Mouse (Mus musculus) heart, adult 10 weeks (tissue): ENCODE results near the gene Parl. TPM values are rescaled to one million over a fixed set of nuclear protein-coding genes. Genes with fewer than 3 reads are reported as not detected.

Source experiments
- polyA plus RNA-seq: library from polyadenylated mRNA; stranded (reverse); fragments of 350-450 nt; fragmentation: Illumina TruSeq; extraction: RNeasy Lipid Tissue Mini Kit (QIAGEN cat#74804); gene quantifications from one replicate; pipeline ENCODE4 v1.2.3, GENCODE M21; 2014; ENCODE audit warnings: low read depth, low replicate concordance

Gene Parl
- 68.4 TPM for polyA plus RNA-seq

GRCm38 (mm10) chr16:20301770-20302649 lies at the start of gene Parl:
Gene Parl, minus strand, starts transcription at chr16:20302387.

GRCm38 (mm10) chr16:20325286-20325685 lies 23.1 kb upstream of the Parl start, which contains the start of gene Cyp2ab1:
Gene Cyp2ab1, minus strand, starts transcription at chr16:20325404.

GRCm38 (mm10) chr16:20240468-20241414 lies 61.4 kb downstream of the Parl start, which contains the start of gene Map6d1:
Gene Map6d1, minus strand, starts transcription at chr16:20241358.

Other genes with a start within 250 kb of the Parl start
- gene Klhl24, start 204.8 kb downstream of the Parl start, polyA plus RNA-seq: 109 TPM
- 5.6 TPM for gene Yeats2, start 161.3 kb downstream of the Parl start, polyA plus RNA-seq
- 0.39 TPM for gene Map6d1, start 61.0 kb downstream of the Parl start, polyA plus RNA-seq
- gene Cyp2ab1, start 23.0 kb upstream of the Parl start, polyA plus RNA-seq: 0.26 TPM
- 47.1 TPM for gene Abcc5, start 124.0 kb upstream of the Parl start, polyA plus RNA-seq
- 59.9 TPM for gene Eif2b5, start 196.4 kb upstream of the Parl start, polyA plus RNA-seq
- 34.4 TPM for gene Dvl3, start 214.6 kb upstream of the Parl start, polyA plus RNA-seq
- gene Ap2m1, start 233.1 kb upstream of the Parl start, polyA plus RNA-seq: 211 TPM
- gene Abcf3, start 246.2 kb upstream of the Parl start, polyA plus RNA-seq: 55.8 TPM